Mouse (Mus musculus) MEL (cell line): ENCODE results near the gene Ext2. TPM values are rescaled to one million over a fixed set of nuclear protein-coding genes. Genes with fewer than 3 reads are reported as not detected.

Experiments
- DNase-seq: peaks from one replicate; pipeline ENCODE4 v3.0.0; 2011; ENCODE audit warnings: low read depth, low spot score
- H3K27ac ChIP-seq: 2 replicates; pipeline ENCODE4 v1.5.1; 2012; ENCODE audit warnings: low read depth, mild to moderate bottlenecking, control low read depth, low read length, moderate library complexity; ENCODE audit not compliant: control insufficient read depth
- H3K27me3 ChIP-seq, 2 experiments: fragments of 150-350 bp in 1 of 2; sonication (generic) in 1 of 2; 2 replicates each; pipeline ENCODE4 v1.6.1; 2012; ENCODE audit warnings: low read length in 2 of 2, mild to moderate bottlenecking in 2 of 2, improper control_type of control experiment in 1 of 2, moderate library complexity in 1 of 2; ENCODE audit not compliant: insufficient read depth in 2 of 2, control insufficient read depth in 1 of 2
- H3K36me3 ChIP-seq, 2 experiments: 2 replicates each; pipeline ENCODE4 v1.6.1; 2012 to 2014; ENCODE audit warnings: low read length in 2 of 2, improper control_type of control experiment in 1 of 2, inconsistent platforms in 1 of 2, mild to moderate bottlenecking in 1 of 2; ENCODE audit not compliant: insufficient read depth in 2 of 2, control insufficient read depth in 1 of 2
- H3K4me1 ChIP-seq, 2 experiments: fragments of 150-350 bp in 1 of 2; sonication (generic) in 1 of 2; 2 replicates each; pipeline ENCODE4 v1.6.1; 2012; ENCODE audit warnings: low read length in 2 of 2, improper control_type of control experiment in 1 of 2, mild to moderate bottlenecking in 1 of 2; ENCODE audit not compliant: insufficient read depth in 2 of 2, control insufficient read depth in 1 of 2
- H3K4me3 ChIP-seq, 2 experiments: fragments of 150-350 bp in 1 of 2; sonication (generic) in 1 of 2; 2 replicates each; pipeline ENCODE4 v1.5.1; 2012; ENCODE audit warnings: low read depth in 2 of 2, low read length in 2 of 2, mild to moderate bottlenecking in 2 of 2, moderate library complexity in 2 of 2, control low read depth in 1 of 2, improper control_type of control experiment in 1 of 2; ENCODE audit not compliant: control insufficient read depth in 1 of 2, insufficient read depth in 1 of 2
- H3K79me2 ChIP-seq: 2 replicates; pipeline ENCODE4 v1.6.1; 2012; ENCODE audit warnings: mild to moderate bottlenecking, low read length, moderate library complexity; ENCODE audit not compliant: control insufficient read depth, poor library complexity, insufficient read depth
- H3K9ac ChIP-seq: 2 replicates; pipeline ENCODE4 v1.6.1; 2012; ENCODE audit warnings: low read depth, mild to moderate bottlenecking, control low read depth, low read length, moderate library complexity; ENCODE audit not compliant: control insufficient read depth, poor library complexity, severe bottlenecking
- H3K9me3 ChIP-seq: fragments of 150-350 bp; sonication (generic); replicated peaks from 2 replicates; pipeline ENCODE4 v1.6.1; 2012; ENCODE audit warnings: mild to moderate bottlenecking, low read length, improper control_type of control experiment, moderate library complexity; ENCODE audit not compliant: insufficient read depth
- CTCF ChIP-seq, 3 experiments: IDR thresholded peaks in 2 of 3; conservative IDR thresholded peaks in 1 of 3; 2 replicates each; pipeline ENCODE4 v1.5.1; 2011 to 2012; ENCODE audit warnings: low read length in 3 of 3, low read depth in 2 of 3, mild to moderate bottlenecking in 2 of 3, improper control_type of control experiment in 1 of 3, inconsistent platforms in 1 of 3, mixed read lengths in 1 of 3, moderate library complexity in 1 of 3; ENCODE audit not compliant: control insufficient read depth in 1 of 3, insufficient read depth in 1 of 3, poor library complexity in 1 of 3, severe bottlenecking in 1 of 3
- E2F4 ChIP-seq: IDR thresholded peaks from 2 replicates; pipeline ENCODE4 v1.6.1; 2011; ENCODE audit warnings: low read depth, low read length, improper control_type of control experiment, borderline replicate concordance
- ELF1 ChIP-seq: IDR thresholded peaks from 2 replicates; pipeline ENCODE4 v1.6.1; 2014; ENCODE audit warnings: low read depth, mild to moderate bottlenecking, inconsistent platforms, low read length, improper control_type of control experiment, moderate library complexity
- GATA1 ChIP-seq: IDR thresholded peaks from 2 replicates; pipeline ENCODE4 v1.6.1; 2011; ENCODE audit warnings: low read depth, low read length, improper control_type of control experiment
- HCFC1 ChIP-seq: IDR thresholded peaks from 2 replicates; pipeline ENCODE4 v1.6.1; 2012; ENCODE audit warnings: low read depth, mild to moderate bottlenecking, inconsistent platforms, low read length, improper control_type of control experiment, moderate library complexity
- JUND ChIP-seq: IDR thresholded peaks from 2 replicates; pipeline ENCODE4 v1.6.1; 2011; ENCODE audit warnings: low read depth, mild to moderate bottlenecking, improper control_type of control experiment, low read length
- KAT2A ChIP-seq: conservative IDR thresholded peaks from 2 replicates; pipeline ENCODE4 v1.6.1; 2012; ENCODE audit warnings: low read depth, low read length, improper control_type of control experiment, inconsistent platforms
- MAFK ChIP-seq: IDR thresholded peaks from 2 replicates; pipeline ENCODE4 v1.6.1; 2011; ENCODE audit warnings: low read depth, mild to moderate bottlenecking, low read length, improper control_type of control experiment, borderline replicate concordance
- MAZ ChIP-seq: IDR thresholded peaks from 2 replicates; pipeline ENCODE4 v1.6.1; 2012; ENCODE audit warnings: low read depth, mild to moderate bottlenecking, inconsistent platforms, low read length, improper control_type of control experiment
- MEF2A ChIP-seq: IDR thresholded peaks from 2 replicates; pipeline ENCODE4 v1.6.1; 2014; ENCODE audit warnings: low read depth, mild to moderate bottlenecking, inconsistent platforms, low read length, improper control_type of control experiment; ENCODE audit not compliant: poor library complexity, insufficient replicate concordance, severe bottlenecking; ENCODE audit errors: extremely low read depth
- MXI1 ChIP-seq: IDR thresholded peaks from 2 replicates; pipeline ENCODE4 v1.6.1; 2011; ENCODE audit warnings: mild to moderate bottlenecking, low read depth, low read length, improper control_type of control experiment
- MYB ChIP-seq: IDR thresholded peaks from 2 replicates; pipeline ENCODE4 v1.6.1; 2011; ENCODE audit warnings: mild to moderate bottlenecking, low read depth, low read length, improper control_type of control experiment
- MYC ChIP-seq: IDR thresholded peaks from 2 replicates; pipeline ENCODE4 v1.6.1; 2011; ENCODE audit warnings: low read depth, mild to moderate bottlenecking, low read length, improper control_type of control experiment, moderate library complexity
- NELFE ChIP-seq: IDR thresholded peaks from 2 replicates; pipeline ENCODE4 v1.6.1; 2011; ENCODE audit warnings: low read depth, low read length, improper control_type of control experiment
- POLR2A ChIP-seq, 2 experiments: IDR thresholded peaks; 2 replicates each; pipeline ENCODE4 v1.6.1; 2011 to 2012; ENCODE audit warnings: low read length in 2 of 2, mild to moderate bottlenecking in 2 of 2, control low read depth in 1 of 2, improper control_type of control experiment in 1 of 2, low read depth in 1 of 2, moderate library complexity in 1 of 2; ENCODE audit not compliant: control insufficient read depth in 1 of 2, insufficient read depth in 1 of 2, poor library complexity in 1 of 2
- POLR2AphosphoS2 ChIP-seq: IDR thresholded peaks from 2 replicates; pipeline ENCODE4 v1.6.1; 2011; ENCODE audit warnings: low read length, improper control_type of control experiment
- POLR2AphosphoS5 ChIP-seq: IDR thresholded peaks from 2 replicates; pipeline ENCODE4 v1.6.1; 2012; ENCODE audit warnings: low read depth, borderline replicate concordance, mild to moderate bottlenecking, inconsistent platforms, low read length, moderate library complexity, mixed read lengths
- RAD21 ChIP-seq: IDR thresholded peaks from 2 replicates; pipeline ENCODE4 v1.6.1; 2011; ENCODE audit warnings: mild to moderate bottlenecking, low read depth, low read length, improper control_type of control experiment
- RCOR1 ChIP-seq: IDR thresholded peaks from 2 replicates; pipeline ENCODE4 v1.6.1; 2012; ENCODE audit warnings: low read depth, mild to moderate bottlenecking, inconsistent platforms, low read length, improper control_type of control experiment
- SIN3A ChIP-seq: IDR thresholded peaks from 2 replicates; pipeline ENCODE4 v1.6.1; 2012; ENCODE audit warnings: low read length, improper control_type of control experiment, inconsistent platforms
- SMC3 ChIP-seq: IDR thresholded peaks from 2 replicates; pipeline ENCODE4 v1.6.1; 2011; ENCODE audit warnings: low read depth, low read length, improper control_type of control experiment
- TBP ChIP-seq: IDR thresholded peaks from 2 replicates; pipeline ENCODE4 v1.8.0; 2011; ENCODE audit warnings: low read depth, low read length, improper control_type of control experiment
- ZC3H11A ChIP-seq: IDR thresholded peaks from 2 replicates; pipeline ENCODE4 v1.6.1; 2012; ENCODE audit warnings: low read depth, mild to moderate bottlenecking, inconsistent platforms, low read length, improper control_type of control experiment
- ZNF384 ChIP-seq: IDR thresholded peaks from 2 replicates; pipeline ENCODE4 v1.6.1; 2012; ENCODE audit warnings: low read depth, mild to moderate bottlenecking, inconsistent platforms, low read length, improper control_type of control experiment
- polyA plus RNA-seq, 2 experiments: library from polyadenylated mRNA; stranded (reverse) in 1 of 2; unstranded in 1 of 2; fragments of >175 nt in 1 of 2; fragments of >200 nt in 1 of 2; gene quantifications; 2 replicates each; pipeline versions ENCODE4 v1.2.1 to v1.2.4; 2012; ENCODE audit warnings: low replicate concordance in 2 of 2, low read depth in 1 of 2; ENCODE audit not compliant: insufficient read length in 2 of 2, insufficient read depth in 1 of 2, missing spikeins in 1 of 2
- total RNA-seq: library from RNA; depleted of rRNA; stranded (reverse); fragments of 300-350 nt; gene quantifications from 2 replicates; pipeline ENCODE4 v1.2.3, GENCODE M21; 2012

The Ext2 gene
- total and polyA plus RNA-seq, 3 experiments: 33.7 to 66.8 TPM; not detected in 1

DNA sequence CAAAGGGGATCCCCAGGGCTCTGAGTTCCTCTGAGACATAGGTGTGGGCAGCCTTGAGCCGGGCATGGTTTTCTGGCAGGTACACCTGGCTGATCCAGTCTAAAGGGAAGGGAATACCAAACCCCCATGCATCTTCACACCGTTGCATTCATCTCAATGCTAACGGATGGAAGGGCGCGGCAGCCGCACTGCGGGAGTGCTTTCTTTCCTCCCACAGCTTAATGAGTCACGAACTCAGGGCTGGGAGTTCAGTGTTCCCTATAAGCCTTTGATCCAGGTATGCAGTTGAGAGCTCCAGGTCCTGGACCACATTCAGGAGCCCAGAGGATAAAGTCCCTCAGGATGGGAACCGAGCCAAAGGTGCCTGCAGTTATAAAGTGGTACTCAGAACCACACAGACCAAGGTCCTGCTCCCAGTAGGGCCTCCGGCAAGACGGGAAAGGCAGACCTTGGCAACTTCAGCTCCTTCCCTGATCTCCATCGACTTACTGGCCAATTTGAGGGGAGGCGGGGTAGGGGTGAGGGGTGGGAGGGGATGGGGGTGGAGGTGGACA lies 13.9 kb upstream of the Ext2 start:
- DNase-seq: no peak
- no peaks in the 10 kb centered on the region for H3K79me2 ChIP-seq
- no peaks in the 10 kb centered on the region for H3K9me3 ChIP-seq
- H3K36me3 ChIP-seq: 0 out of 4 replicates have a peak, but pooled peaks cover 0 to 2% of the 10 kb centered on the region in 2 experiments
- H3K4me1 ChIP-seq: peaks cover 0 to 4% of the 10 kb centered on the region in 2 experiments; a peak in 1 of 4 replicates
- no peak overlapping the region for H3K27ac ChIP-seq
- H3K27me3 ChIP-seq: no peaks in the 10 kb centered on the region; a peak in 1 of 4 replicates
- no peak overlapping the region for H3K4me3 ChIP-seq
- H3K9ac ChIP-seq: no peak overlapping the region
- no peak for TF ChIP-seq RCOR1
- no peak for TF ChIP-seq E2F4
- TF ChIP-seq HCFC1: no peak
- TF ChIP-seq ZNF384: no peak
- TF ChIP-seq MAFK: no peak
- TF ChIP-seq NELFE: no peak
- no peak for TF ChIP-seq POLR2AphosphoS5

DNA sequence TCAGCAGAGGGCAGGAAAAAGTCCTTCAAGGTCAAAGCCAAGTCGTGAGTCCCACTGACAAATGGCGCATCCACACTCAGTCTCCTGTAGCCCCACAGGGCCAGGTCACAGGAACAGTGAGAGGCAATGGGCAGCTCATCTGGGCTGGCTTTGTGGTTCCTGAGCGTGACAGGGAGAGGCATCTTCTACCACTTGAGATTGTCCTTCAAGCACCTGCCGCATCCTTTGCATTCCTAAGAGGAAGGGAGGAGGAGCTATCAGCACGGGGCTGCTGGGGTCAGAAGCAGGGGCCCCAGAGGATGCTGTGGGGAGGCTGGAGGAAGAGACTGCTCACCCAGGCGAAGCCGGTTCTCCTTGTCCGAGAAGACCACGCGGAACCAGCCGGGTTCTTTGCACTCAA lies 13.2 kb upstream of the Ext2 start:
- Histone ChIP-seq H3K27ac (no peak overlapping the region), H3K9me3 (no peaks in the 10 kb centered on the region), H3K79me2 (no peaks in the 10 kb centered on the region), H3K27me3 (no peaks in the 10 kb centered on the region; a peak in 1 of 4 replicates), H3K4me3 (no peak overlapping the region), H3K9ac (no peak overlapping the region), H3K36me3 (no peaks in the 10 kb centered on the region), H3K4me1 (no peaks in the 10 kb centered on the region)
- no peak for TF ChIP-seq ZNF384
- TF ChIP-seq POLR2A (IDR thresholded peaks at IDR 0.05; ENCODE audit: control insufficient read depth in 1 of 2, insufficient read depth in 1 of 2, low read depth in 1 of 2, low read length in 2 of 2, poor library complexity in 1 of 2): no peak
- no peak for TF ChIP-seq MXI1
- no peak for TF ChIP-seq ELF1
- no peak for TF ChIP-seq NELFE
- TF ChIP-seq MEF2A: no peak
- TF ChIP-seq HCFC1: no peak
- TF ChIP-seq E2F4: no peak
- TF ChIP-seq MYC: no peak
- no peak for DNase-seq

- no peak overlapping the region for H3K4me3 ChIP-seq
- no peaks in the 10 kb centered on the region for H3K27me3 ChIP-seq
- no peak overlapping the region for H3K27ac ChIP-seq
- H3K9ac ChIP-seq: no peak overlapping the region
- peaks cover 1% of the 10 kb centered on the region; the same call in 1 of the 2 replicates for H3K79me2 ChIP-seq
- TF ChIP-seq JUND: 0 out of 2 replicates have a peak, but pooled peaks have one; percentile 32
- no peak for TF ChIP-seq MYB
- TF ChIP-seq CTCF (IDR thresholded peaks at IDR 0.05 in 2 of 3, conservative IDR thresholded peaks at IDR 0.05 in 1 of 3; ENCODE audit: control insufficient read depth in 1 of 3, insufficient read depth in 1 of 3, low read depth in 2 of 3, low read length in 3 of 3, poor library complexity in 1 of 3, severe bottlenecking in 1 of 3): peak in 2 of 3 experiments; percentile 68 to 98
- peak; percentile 16; the same call in 1 of the 2 replicates for TF ChIP-seq ZC3H11A
- 0 out of 2 replicates have a peak, but pooled peaks have one; percentile 6 for TF ChIP-seq GATA1
- TF ChIP-seq RAD21: peak; percentile 63
- TF ChIP-seq MYC: peak; percentile 73; the same call in 1 of the 2 replicates
- no peak for TF ChIP-seq POLR2AphosphoS2
- TF ChIP-seq TBP: peak; percentile 56; the same call in 1 of the 2 replicates
- peak; percentile 76 for TF ChIP-seq SMC3
- no peak for TF ChIP-seq E2F4
- peak; percentile 61 for TF ChIP-seq SIN3A
- TF ChIP-seq MXI1: peak; percentile 52; the same call in 1 of the 2 replicates
- no peak for TF ChIP-seq KAT2A
- no peak for TF ChIP-seq POLR2AphosphoS5
- no peak for TF ChIP-seq MAZ
- TF ChIP-seq, all 39 proteins: peak for 10
- H3K36me3 ChIP-seq: no peaks in the 10 kb centered on the region; a peak in 2 of 4 replicates
- peak; percentile 97 for DNase-seq
- H3K4me1 ChIP-seq: peaks cover 0 to 7% of the 10 kb centered on the region in 2 experiments; a peak in 2 of 4 replicates
- H3K9me3 ChIP-seq: no peaks in the 10 kb centered on the region
Observed at GRCm38 (mm10) chr2:93823519-93823918, 1.2 kb upstream of the Ext2 start.
